In genomic region chr11:85846509-85846908, GRCm38 (mm10) we compare ENCODE assay signal across 14 mouse cellular contexts. TPM values are rescaled to one million over a fixed set of nuclear protein-coding genes. Genes with fewer than 3 reads are reported as not detected.
DNase-seq lines count a peak whose midpoint lies in the region; ATAC-seq and TF ChIP-seq lines count a peak whose summit lies in the region.
"Had no signal": no experiment of that assay in that cellular context is flagged by ENCODE, and none has a peak within 500 bp of the region (broad histone marks: within the 10 kb centered on the region; RNA-seq: fewer than 3 reads in every experiment).

No protein-coding gene starts in this region.

- no peak overlapping the region for H3K9ac ChIP-seq in lung, embryonic 15.5 days
- H3K9ac ChIP-seq in midbrain, embryonic 16.5 days (ENCODE audit: low read depth, low read length): no peak overlapping the region
- H3K9ac ChIP-seq: liver, embryonic 13.5 days had no signal

- peaks cover 8% of the 10 kb centered on the region for H3K4me1 ChIP-seq in spleen, adult 2 months (ENCODE audit: control insufficient read depth, insufficient read depth, insufficient read length)
- peaks cover 51% of the 10 kb centered on the region for H3K4me1 ChIP-seq in lung, embryonic 15.5 days
- peaks cover 14% of the 10 kb centered on the region for H3K4me1 ChIP-seq in midbrain, embryonic 16.5 days (ENCODE audit: control insufficient read depth, insufficient read depth, low read length)

- H3K27me3 ChIP-seq in spleen, adult 2 months (ENCODE audit: control insufficient read depth, insufficient read depth, low read length): peaks cover 22% of the 10 kb centered on the region
- H3K27me3 ChIP-seq in lung, embryonic 15.5 days: peaks cover 4% of the 10 kb centered on the region; the same call in 1 of the 2 replicates
- peaks cover 41% of the 10 kb centered on the region for H3K27me3 ChIP-seq in midbrain, embryonic 16.5 days (ENCODE audit: control insufficient read depth, insufficient read depth, low read depth, low read length)

- H3K27ac ChIP-seq in spleen, adult 2 months (ENCODE audit: insufficient read depth, low read length): peak overlapping the region; percentile 2; the same call in 1 of the 2 replicates
- peak overlapping the region; percentile 97 for H3K27ac ChIP-seq in lung, embryonic 15.5 days
- H3K27ac ChIP-seq in midbrain, embryonic 16.5 days (ENCODE audit: low read length): no peak overlapping the region
- H3K27ac ChIP-seq: liver, embryonic 13.5 days had no signal

- H3K4me2 ChIP-seq in lung, embryonic 15.5 days: 0 out of 2 replicates have a peak overlapping the region, but pooled peaks have one; percentile 14
- H3K4me2 ChIP-seq in midbrain, embryonic 16.5 days (ENCODE audit: low read length): no peak overlapping the region
- H3K4me2 ChIP-seq: liver, embryonic 13.5 days had no signal

- no peak for DNase-seq in spleen, adult 2 months (ENCODE audit: low read depth in 1 of 2, low spot score in 2 of 2)
- DNase-seq in spleen, postnatal 4 days (ENCODE audit: low spot score in 2 of 2): no peak
- peak; percentile 58 for DNase-seq in kidney, adult 18-20 months
- DNase-seq in left cerebral cortex, postnatal 25 days (ENCODE audit: low spot score in 2 of 2): no peak
- no peak for DNase-seq in thymus, postnatal 10 days (ENCODE audit: low spot score in 2 of 2)
- DNase-seq: liver, embryonic 13.5 days; thymus, adult 2 months had no signal

- no peak for TF ChIP-seq CTCF in spleen, adult 2 months (IDR thresholded peaks at IDR 0.05; ENCODE audit: extremely low read depth, insufficient read depth, insufficient read length, insufficient replicate concordance)

- no peaks in the 10 kb centered on the region for H3K36me3 ChIP-seq in spleen, adult 2 months (ENCODE audit: control insufficient read depth, insufficient read depth, low read length)
- no peaks in the 10 kb centered on the region for H3K36me3 ChIP-seq in lung, embryonic 15.5 days
- H3K36me3 ChIP-seq in midbrain, embryonic 16.5 days (ENCODE audit: control insufficient read depth, insufficient read depth, low read length): no peaks in the 10 kb centered on the region
- H3K36me3 ChIP-seq: liver, embryonic 13.5 days had no signal

- TF ChIP-seq POLR2A in spleen, adult 2 months (IDR thresholded peaks at IDR 0.05; ENCODE audit: low read depth, low read length): no peak

- 45% methylated on average over 4 of the region's 4 CpGs for WGBS in spleen, adult 2 months
- WGBS in lung, embryonic 15.5 days: 40% methylated on average over 4 of the region's 4 CpGs
- WGBS in midbrain, embryonic 16.5 days: 60% methylated on average over 4 of the region's 4 CpGs

- intact Hi-C loops in left cerebral cortex, postnatal 25 days (cut with DNase I): no loop called here

- no peaks in the 10 kb centered on the region for H3K9me3 ChIP-seq in lung, embryonic 15.5 days
- no peaks in the 10 kb centered on the region for H3K9me3 ChIP-seq in midbrain, embryonic 16.5 days (replicated peaks; ENCODE audit: control insufficient read depth, low read length, poor library complexity, severe bottlenecking)
- H3K9me3 ChIP-seq: liver, embryonic 13.5 days had no signal

- peak; percentile 61 for ATAC-seq in lung, embryonic 15.5 days (ENCODE audit: borderline replicate concordance, extremely low read depth, low FRiP score, low TSS enrichment)
- no peak for ATAC-seq in midbrain, embryonic 16.5 days

- H3K4me3 ChIP-seq in spleen, adult 2 months (ENCODE audit: extremely low read depth, insufficient read depth, insufficient read length): no peak overlapping the region
- no peak overlapping the region for H3K4me3 ChIP-seq in lung, embryonic 15.5 days
- no peak overlapping the region for H3K4me3 ChIP-seq in midbrain, embryonic 16.5 days (ENCODE audit: low read depth, low read length)
- H3K4me3 ChIP-seq: liver, embryonic 13.5 days had no signal

RNA-seq across cellular contexts. Expression of gene Gm11444, which starts 3.6 kb away (rescaled TPM):
- not detected in 2 replicates for polyA plus RNA-seq in spleen, adult 2 months (2012; rRNA removed)
- 0.62 TPM in 1 of 2 replicates, not detected in the other for polyA plus RNA-seq in lung, embryonic 15.5 days (2015; fragmentation: Nextera tagmentation; extraction: Ambion mirVana)
- total RNA-seq in left cerebral cortex, postnatal 25 days (2021): not detected
- polyA plus RNA-seq in midbrain, embryonic 16.5 days (2015; fragmentation: Nextera tagmentation; extraction: Ambion mirVana): not detected in 2 replicates
- total RNA-seq: common myeloid progenitor, adult 5-6 weeks; MEL; midbrain, postnatal 0 days had no signal
- polyA plus RNA-seq: heart, embryonic 16.5 days; large intestine, adult 2 months; liver, embryonic 13.5 days; midbrain, postnatal 0 days; thymus, adult 2 months had no signal

RNA-seq across cellular contexts. Expression of gene Tbx2, which starts 14.2 kb away (rescaled TPM):
- 5.0 and 6.8 TPM in 2 replicates for polyA plus RNA-seq in spleen, adult 2 months (2012; rRNA removed)
- polyA plus RNA-seq in lung, embryonic 15.5 days (2015; fragmentation: Nextera tagmentation; extraction: Ambion mirVana): 40.9 and 44.9 TPM in 2 replicates
- total RNA-seq in left cerebral cortex, postnatal 25 days (2021): 1 to 10 TPM; 1.8 to 2.2 TPM
- 0.39 and 0.57 TPM in 2 replicates for polyA plus RNA-seq in midbrain, embryonic 16.5 days (2015; fragmentation: Nextera tagmentation; extraction: Ambion mirVana)
- total RNA-seq: MEL had no signal

RNA-seq across cellular contexts. Expression of gene Tbx4, which starts 39.7 kb away (rescaled TPM):
- 0.07 TPM in 2 replicates for polyA plus RNA-seq in spleen, adult 2 months (2012; rRNA removed)
- polyA plus RNA-seq in lung, embryonic 15.5 days (2015; fragmentation: Nextera tagmentation; extraction: Ambion mirVana): 78.8 and 81.3 TPM in 2 replicates
- under 1 TPM; 0.23 to 0.32 TPM for total RNA-seq in left cerebral cortex, postnatal 25 days (2021)
- 0.17 and 0.43 TPM in 2 replicates for polyA plus RNA-seq in midbrain, embryonic 16.5 days (2015; fragmentation: Nextera tagmentation; extraction: Ambion mirVana)
- total RNA-seq: common myeloid progenitor, adult 5-6 weeks had no signal

Comparison
In these comparisons a context has a peak if more than half of its experiments do, and no peak if none do; other contexts are left out.
1. RNA of gene Tbx4, which starts 39.7 kb away (polyA plus RNA-seq): 78.8 to 81.3 TPM in lung, embryonic 15.5 days; 0.17 to 0.43 TPM in midbrain, embryonic 16.5 days and 0.07 TPM in spleen, adult 2 months; every median in the first group is over 10 times any median in the second.